Comparison of ENCODE assay signal across 22 mouse cellular contexts in genomic region chr2:3869701-3870100, GRCm38 (mm10).
A peak's percentile ranks its signal among the peaks of the same experiment; 100 is the strongest.
DNase-seq lines count a peak whose midpoint lies in the region; ATAC-seq and TF ChIP-seq lines count a peak whose summit lies in the region.
"Had no signal": no experiment of that assay in that cellular context is flagged by ENCODE, and none has a peak within 500 bp of the region (broad histone marks: within the 10 kb centered on the region; RNA-seq: fewer than 3 reads in every experiment).

No protein-coding gene starts in this region.

- H3K9ac ChIP-seq in forebrain, embryonic 14.5 days (ENCODE audit: low read length) = no peak overlapping the region

- intact Hi-C loops in heart, postnatal 25 days (cut with DNase I) = no loop called here

- TF ChIP-seq POLR2A in cerebellum, adult 2 months (IDR thresholded peaks at IDR 0.05; ENCODE audit: borderline replicate concordance, insufficient read depth, low read length) = no peak

- no peak overlapping the region for H3K27ac ChIP-seq in cerebellum, adult 2 months (ENCODE audit: insufficient read depth, low read length)
- no peak overlapping the region for H3K27ac ChIP-seq in forebrain, embryonic 10.5 days
- no peak overlapping the region for H3K27ac ChIP-seq in forebrain, embryonic 14.5 days (ENCODE audit: low read depth, low read length)

- H3K36me3 ChIP-seq in forebrain, embryonic 10.5 days (replicated peaks) = no peaks in the 10 kb centered on the region
- no peaks in the 10 kb centered on the region for H3K36me3 ChIP-seq in forebrain, embryonic 14.5 days (ENCODE audit: control insufficient read depth, insufficient read depth, low read length)
- H3K36me3 ChIP-seq: G1E had no signal

- H3K4me1 ChIP-seq in cerebellum, adult 2 months (ENCODE audit: control insufficient read depth, insufficient read depth, low read length) = no peaks in the 10 kb centered on the region
- no peaks in the 10 kb centered on the region for H3K4me1 ChIP-seq in forebrain, embryonic 10.5 days
- no peaks in the 10 kb centered on the region for H3K4me1 ChIP-seq in forebrain, embryonic 14.5 days (ENCODE audit: control insufficient read depth, insufficient read depth, low read length)

- H3K27me3 ChIP-seq in cerebellum, adult 2 months (ENCODE audit: control insufficient read depth, insufficient read depth, low read length) = no peaks in the 10 kb centered on the region
- H3K27me3 ChIP-seq in forebrain, embryonic 10.5 days (ENCODE audit: poor library complexity, severe bottlenecking) = no peaks in the 10 kb centered on the region
- no peaks in the 10 kb centered on the region for H3K27me3 ChIP-seq in forebrain, embryonic 14.5 days (replicated peaks; ENCODE audit: control insufficient read depth, insufficient read depth, low read length)
- H3K27me3 ChIP-seq: CH12.LX had no signal

- WGBS in cerebellum, adult 2 months = 35% methylated on average over 1 of the region's 1 CpGs
- 85% methylated on average over 1 of the region's 1 CpGs for WGBS in forebrain, embryonic 10.5 days
- 88% methylated on average over 1 of the region's 1 CpGs for WGBS in forebrain, embryonic 14.5 days

- no peak for ATAC-seq in forebrain, embryonic 14.5 days
- ATAC-seq: activated CD4-positive, CD25-positive, alpha-beta regulatory T cell, adult 4 months; CD4-positive, CD25-positive, alpha-beta regulatory T cell, adult 4 months; Patski had no signal

- DNase-seq in cerebellum, postnatal 10 days = peak; percentile 51 to 52
- no peak for DNase-seq in cerebellum, postnatal 36 days
- DNase-seq in cerebellum, postnatal 14 days = peak; percentile 22 to 44
- DNase-seq in cerebellum, adult 2 months = no peak
- DNase-seq in forebrain, embryonic 10.5 days (ENCODE audit: extremely low spot score, low spot score) = peak; percentile 1
- no peak for DNase-seq in forebrain, embryonic 14.5 days (ENCODE audit: low spot score)
- peak; percentile 64 for DNase-seq in heart, adult 11 months
- DNase-seq in heart, postnatal 25 days (ENCODE audit: low spot score) = no peak
- DNase-seq: adrenal gland, adult 2 months; adrenal gland, adult 8-10 months; adrenal gland, postnatal 10 days; adrenal gland, postnatal 14 days; adrenal gland, postnatal 25 days; adrenal gland, postnatal 36 days; B cell, adult 2 months; cerebellum, adult 11 months; cerebellum, adult 11-12 months had no signal

- no peak overlapping the region for H3K4me3 ChIP-seq in cerebellum, adult 2 months (replicated peaks; ENCODE audit: insufficient read depth, low read depth, low read length)
- no peak overlapping the region for H3K4me3 ChIP-seq in forebrain, embryonic 10.5 days
- H3K4me3 ChIP-seq in forebrain, embryonic 14.5 days (ENCODE audit: low read depth, low read length) = no peak overlapping the region

- H3K9me3 ChIP-seq in forebrain, embryonic 10.5 days = 0 out of 2 replicates have a peak, but pooled peaks cover 3% of the 10 kb centered on the region
- no peaks in the 10 kb centered on the region for H3K9me3 ChIP-seq in forebrain, embryonic 14.5 days (replicated peaks; ENCODE audit: control insufficient read depth, low read length)
- H3K9me3 ChIP-seq: G1E had no signal

- TF ChIP-seq CTCF in cerebellum, adult 2 months (IDR thresholded peaks at IDR 0.05; ENCODE audit: borderline replicate concordance, insufficient read depth, low read depth, low read length) = no peak

- H3K4me2 ChIP-seq in forebrain, embryonic 14.5 days (ENCODE audit: low read length) = no peak overlapping the region

Comparison
In these comparisons a context has a peak if more than half of its experiments do, and no peak if none do; other contexts are left out.
1. DNase-seq: peak in cerebellum, postnatal 10 days (2 of 2), cerebellum, postnatal 14 days (2 of 2), forebrain, embryonic 10.5 days (single experiment) and heart, adult 11 months (single experiment); none in cerebellum, postnatal 36 days (0 of 2), cerebellum, adult 2 months (0 of 2), forebrain, embryonic 14.5 days (single experiment) and heart, postnatal 25 days (single experiment).